Mouse (Mus musculus) olfactory bulb, adult 2 months (tissue): Measurements from ENCODE around the gene Dzip1.

Source experiments
- CTCF ChIP-seq: fragments of 200-500 bp; IDR thresholded peaks from 2 replicates; pipeline ENCODE4 v1.5.1; 2012; ENCODE audit warnings: low read depth, mild to moderate bottlenecking, low read length, moderate library complexity; ENCODE audit not compliant: insufficient read depth
- POLR2A ChIP-seq: fragments of 200-500 bp; IDR thresholded peaks from 2 replicates; pipeline ENCODE4 v1.6.1; 2012; ENCODE audit warnings: mild to moderate bottlenecking, low read depth, low read length, moderate library complexity; ENCODE audit not compliant: insufficient read depth

- TF ChIP-seq POLR2A (no peak), CTCF (no peak)
Measured at GRCm38 (mm10) chr14:118827283-118827904, 97.9 kb downstream of the Dzip1 start.
